Mouse (Mus musculus) cerebellum, adult 2 months (tissue): ENCODE data around the gene Adora1. TPM values are rescaled to one million over a fixed set of nuclear protein-coding genes. Genes with fewer than 3 reads are reported as not detected.

Source experiments
- DNase-seq, 2 experiments: peaks; one replicate each; pipeline ENCODE4 v3.0.0; 2021
- H3K27ac ChIP-seq: fragments of 200-500 bp; 2 replicates; pipeline ENCODE4 v1.5.1; 2012; ENCODE audit warnings: low read length, control low read depth, inconsistent platforms; ENCODE audit not compliant: insufficient read depth
- H3K27me3 ChIP-seq: fragments of 200-500 bp; 2 replicates; pipeline ENCODE4 v1.6.1; 2012; ENCODE audit warnings: inconsistent platforms, mild to moderate bottlenecking, low read length, moderate library complexity; ENCODE audit not compliant: control insufficient read depth, insufficient read depth
- H3K4me1 ChIP-seq: fragments of 200-500 bp; 2 replicates; pipeline ENCODE4 v1.6.1; 2011; ENCODE audit warnings: low read length; ENCODE audit not compliant: control insufficient read depth, insufficient read depth
- H3K4me3 ChIP-seq: fragments of 200-500 bp; replicated peaks from 2 replicates; pipeline ENCODE3; 2011; ENCODE audit warnings: mild to moderate bottlenecking, low read depth, low read length, control low read depth; ENCODE audit not compliant: insufficient read depth
- CTCF ChIP-seq: fragments of 200-500 bp; IDR thresholded peaks from 2 replicates; pipeline ENCODE4 v1.5.1; 2011; ENCODE audit warnings: low read depth, mild to moderate bottlenecking, control low read depth, low read length, moderate library complexity, borderline replicate concordance; ENCODE audit not compliant: insufficient read depth
- POLR2A ChIP-seq: fragments of 200-500 bp; IDR thresholded peaks from 2 replicates; pipeline ENCODE4 v1.6.1; 2011; ENCODE audit warnings: low read length, control low read depth, borderline replicate concordance; ENCODE audit not compliant: insufficient read depth
- WGBS: fragments of 180-500 bp; shearing (Covaris S2); methylation state at CpG from one replicate; pipeline ENCODE4 v1.1.7; 2018; 5-methylcytosine and 5-hydroxymethylcytosine counted together
- polyA plus RNA-seq: library from polyadenylated mRNA; depleted of rRNA; stranded (reverse); fragments of >200 nt; gene quantifications from 2 replicates; pipeline ENCODE4 v1.2.3, GENCODE M21; 2012

Gene Adora1
- polyA plus RNA-seq, 1 experiment: 160 TPM

GRCm38 (mm10) chr1:134163476-134163875 is 71.8 kb downstream of the Adora1 start:
- no peak overlapping the region for H3K4me3 ChIP-seq
- DNase-seq: no peak
- H3K27me3 ChIP-seq: no peaks in the 10 kb centered on the region
- H3K27ac ChIP-seq: no peak overlapping the region
- WGBS: 90% methylated on average over 7 of the region's 7 CpGs
- peaks cover 12% of the 10 kb centered on the region; the same call in 1 of the 2 replicates for H3K4me1 ChIP-seq
- TF ChIP-seq CTCF: no peak

DNA sequence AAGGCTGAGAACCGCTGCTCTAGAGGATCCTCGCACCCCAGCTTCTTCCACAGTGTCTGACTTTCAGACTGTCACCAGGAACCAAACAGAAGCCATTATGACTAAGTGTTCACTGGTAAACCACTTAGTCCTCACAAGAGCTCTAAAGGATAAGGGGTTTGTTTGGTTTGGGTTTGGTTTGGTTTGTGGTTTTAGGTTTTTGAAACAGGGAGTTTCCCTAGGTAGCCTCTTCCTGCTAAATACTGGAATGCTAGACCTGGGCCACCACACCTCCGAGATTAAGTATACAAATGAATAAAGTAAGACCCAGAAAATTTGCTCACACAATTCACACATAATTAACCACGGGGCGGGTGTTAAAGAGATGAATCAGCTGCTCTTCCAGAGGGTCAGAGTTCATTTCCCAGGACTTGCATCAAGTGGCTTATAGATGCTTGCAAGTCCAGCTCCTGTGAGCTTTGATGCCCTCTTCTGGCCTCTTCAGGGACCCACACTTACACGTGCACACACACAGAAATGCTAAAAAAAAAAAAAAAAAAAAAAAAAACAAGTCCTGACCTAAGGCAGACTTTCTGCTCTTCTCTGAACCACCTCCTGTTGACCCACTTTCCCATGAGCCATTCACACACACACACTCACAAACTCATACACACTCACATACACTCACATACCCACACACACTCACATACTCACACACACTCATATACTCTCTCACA is 72.6 kb downstream of the Adora1 start:
- Histone ChIP-seq H3K4me1 (peaks cover 4% of the 10 kb centered on the region; the same call in 1 of the 2 replicates), H3K27me3 (no peaks in the 10 kb centered on the region), H3K4me3 (no peak overlapping the region), H3K27ac (no peak overlapping the region)
- TF ChIP-seq POLR2A (no peak), CTCF (no peak)
- WGBS: 87% methylated on average over 6 of the region's 6 CpGs
- no peak for DNase-seq

DNA sequence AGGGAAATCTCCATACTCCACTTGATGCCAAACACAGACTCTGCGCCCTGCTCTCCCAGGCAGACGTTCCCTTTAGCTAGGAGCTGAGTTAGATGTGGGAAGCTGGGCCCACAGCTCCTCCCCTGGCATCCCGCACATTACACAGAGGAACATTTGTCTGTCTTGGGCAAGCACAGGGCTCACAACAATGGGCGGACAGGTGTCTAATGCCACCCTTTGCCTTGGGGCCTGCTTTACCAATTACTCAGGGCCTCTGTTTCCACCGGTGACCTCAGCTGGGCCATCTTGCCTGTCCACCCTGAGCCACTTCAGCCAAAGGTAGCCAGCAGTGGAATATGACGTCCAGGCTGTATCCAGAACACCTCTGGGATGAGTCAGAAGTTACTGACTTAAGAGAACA is 73.8 kb downstream of the Adora1 start:
- DNase-seq: no peak
- Histone ChIP-seq H3K4me1 (no peaks in the 10 kb centered on the region), H3K27me3 (no peaks in the 10 kb centered on the region), H3K27ac (no peak overlapping the region), H3K4me3 (no peak overlapping the region)
- WGBS: 87% methylated on average over 6 of the region's 6 CpGs
- TF ChIP-seq CTCF: no peak

DNA sequence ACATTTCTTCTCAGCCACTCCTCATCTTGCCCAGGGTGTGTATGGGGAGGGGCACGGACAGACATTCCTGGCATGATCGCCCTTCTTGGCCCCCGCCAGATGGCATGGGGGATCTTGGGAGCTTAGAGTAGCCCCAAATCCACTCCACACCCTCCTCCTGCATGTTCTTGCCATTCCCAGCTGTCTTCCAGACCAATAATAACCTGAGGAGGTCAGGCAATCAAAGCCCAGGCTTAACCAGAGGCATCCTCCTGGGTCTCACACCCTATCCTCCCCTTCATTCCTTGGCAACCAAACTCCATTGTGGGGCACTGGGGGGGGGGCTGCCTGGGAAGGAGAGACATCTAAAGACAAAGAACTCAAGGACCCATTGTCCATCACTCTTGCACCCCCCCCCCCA is 74.8 kb downstream of the Adora1 start:
- Histone ChIP-seq H3K27me3 (no peaks in the 10 kb centered on the region), H3K4me1 (no peaks in the 10 kb centered on the region), H3K4me3 (no peak overlapping the region), H3K27ac (no peak overlapping the region)
- DNase-seq: no peak
- no peak for TF ChIP-seq CTCF
- no peak for TF ChIP-seq POLR2A
- WGBS: 48% methylated on average over 3 of the region's 3 CpGs

DNA sequence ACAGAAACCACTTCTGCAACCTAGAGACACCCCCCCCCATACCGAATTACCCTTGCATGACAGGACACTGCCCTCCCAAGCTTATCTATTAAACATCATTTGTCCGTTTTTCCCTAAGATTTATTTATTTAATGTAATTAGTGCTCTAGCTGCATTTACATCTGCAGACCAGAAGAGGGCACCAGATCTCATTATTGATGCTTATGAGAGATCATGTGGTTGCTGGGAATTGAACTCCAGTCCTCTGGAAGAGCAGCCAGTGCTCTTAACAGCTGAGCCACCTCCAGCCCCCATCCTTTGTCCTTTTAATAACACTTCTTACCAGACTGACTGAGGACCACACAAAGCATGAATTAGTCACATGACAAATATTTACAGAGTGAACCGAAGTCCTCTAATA is 80.6 kb downstream of the Adora1 start:
- TF ChIP-seq CTCF (0 out of 2 replicates have a peak, but pooled peaks have one; percentile 10), POLR2A (no peak)
- no peak overlapping the region for H3K27ac ChIP-seq
- 58% methylated on average over 3 of the region's 3 CpGs for WGBS
- no peak overlapping the region for H3K4me3 ChIP-seq
- no peak for DNase-seq
- H3K4me1 ChIP-seq: no peaks in the 10 kb centered on the region
- H3K27me3 ChIP-seq: no peaks in the 10 kb centered on the region

GRCm38 (mm10) chr1:134154121-134154520 is 81.1 kb downstream of the Adora1 start:
- 94% methylated on average over 3 of the region's 3 CpGs for WGBS
- Histone ChIP-seq H3K27ac (no peak overlapping the region), H3K4me1 (no peaks in the 10 kb centered on the region), H3K4me3 (no peak overlapping the region), H3K27me3 (no peaks in the 10 kb centered on the region)
- TF ChIP-seq POLR2A (no peak), CTCF (no peak)
- DNase-seq: no peak

DNA sequence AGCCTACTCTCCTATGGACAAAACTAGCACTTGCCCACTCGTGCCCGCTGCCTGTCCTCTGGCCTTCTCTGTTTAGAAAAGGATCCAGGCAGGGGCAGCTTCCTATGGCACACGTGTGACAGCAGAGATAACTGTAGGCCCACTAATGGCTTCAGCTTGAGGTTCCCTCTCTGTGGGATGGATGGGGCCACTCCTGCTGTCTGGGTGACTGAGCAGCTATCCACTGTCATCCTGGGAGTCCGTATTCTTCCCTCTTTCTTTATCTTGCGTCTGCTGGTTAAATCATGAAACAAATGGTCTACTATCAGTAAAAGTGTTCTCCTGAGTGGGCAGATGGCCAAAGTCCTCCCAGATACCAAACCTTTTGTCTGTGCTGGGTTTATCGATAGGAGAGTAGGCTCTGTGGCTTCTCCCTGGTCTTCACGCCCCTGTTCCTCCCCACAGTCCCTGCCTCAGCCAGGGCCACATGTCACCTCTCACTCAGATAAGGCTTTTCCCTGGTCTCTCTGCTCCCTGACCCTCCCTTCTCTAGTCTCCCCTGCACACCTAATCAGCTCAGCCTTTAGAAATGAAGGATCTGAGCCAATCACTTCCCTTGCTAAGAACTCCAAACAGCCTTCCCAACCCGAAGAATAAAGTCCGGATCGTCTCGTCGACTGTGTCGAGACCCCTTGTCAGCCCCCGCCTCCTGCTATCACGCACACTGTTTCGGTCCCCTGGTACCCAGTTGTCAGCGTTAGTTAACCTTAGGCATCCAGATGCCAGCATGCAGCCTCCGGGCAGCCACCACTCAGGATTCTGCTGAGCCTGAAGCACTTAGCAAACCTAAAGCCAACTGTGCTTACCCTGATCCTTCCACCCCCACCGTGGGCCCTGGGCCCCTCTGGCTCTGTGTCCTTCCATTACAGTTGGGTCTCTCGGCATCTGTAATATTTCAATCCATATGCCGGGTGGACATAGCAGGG is 82.3 kb downstream of the Adora1 start:
- Histone ChIP-seq H3K4me1 (no peaks in the 10 kb centered on the region), H3K27ac (no peak overlapping the region), H3K4me3 (no peak overlapping the region), H3K27me3 (no peaks in the 10 kb centered on the region)
- DNase-seq: no peak
- 82% methylated on average over 21 of the region's 21 CpGs for WGBS
- no peak for TF ChIP-seq POLR2A
- TF ChIP-seq CTCF: no peak
